Mouse (Mus musculus) gastrocnemius, postnatal 4 days (tissue): ENCODE measurements around the gene Nrxn3. TPM values are rescaled to one million over a fixed set of nuclear protein-coding genes. Genes with fewer than 3 reads are reported as not detected.

Experiments used
- DNase-seq, 2 experiments: peaks; one replicate each; pipeline ENCODE4 v3.0.0; 2021 to 2022; ENCODE audit warnings: low spot score in 2 of 2, mixed read lengths in 2 of 2
- total RNA-seq, 2 experiments: library from RNA; stranded (reverse); gene quantifications; 2 replicates each; pipeline ENCODE4 v1.2.3; 2021

The Nrxn3 gene
- total RNA-seq, 2 experiments from 2014 or later, result 2.5 to 3.1 TPM

GRCm38 (mm10) chr12:89661219-89661618 lies 938.5 kb downstream of the Nrxn3 start:
- DNase-seq, result no peak

DNA sequence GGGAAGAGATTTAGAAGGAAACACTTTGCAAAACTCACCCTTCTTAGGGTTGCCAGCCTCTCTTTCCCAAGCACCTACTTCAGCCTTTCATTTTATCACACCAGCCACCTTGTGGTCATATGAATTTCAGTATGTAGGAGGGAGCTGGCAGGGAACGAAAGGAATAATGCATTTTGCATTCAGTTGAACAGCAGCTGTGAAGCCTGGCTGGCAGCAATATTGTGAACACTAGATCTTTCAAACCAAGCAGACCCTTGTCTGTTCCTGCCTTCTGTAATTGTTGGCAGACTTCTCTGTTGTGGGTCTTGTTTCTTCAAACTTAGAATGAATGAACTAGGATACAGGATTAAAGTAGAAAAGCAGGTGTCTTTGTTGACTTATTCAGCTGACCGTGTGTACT lies 946.2 kb downstream of the Nrxn3 start:
- no peak for DNase-seq

- no peak for DNase-seq
These were observed 950.1 kb downstream of the Nrxn3 start for GRCm38 (mm10) chr12:89672819-89673218.

DNA sequence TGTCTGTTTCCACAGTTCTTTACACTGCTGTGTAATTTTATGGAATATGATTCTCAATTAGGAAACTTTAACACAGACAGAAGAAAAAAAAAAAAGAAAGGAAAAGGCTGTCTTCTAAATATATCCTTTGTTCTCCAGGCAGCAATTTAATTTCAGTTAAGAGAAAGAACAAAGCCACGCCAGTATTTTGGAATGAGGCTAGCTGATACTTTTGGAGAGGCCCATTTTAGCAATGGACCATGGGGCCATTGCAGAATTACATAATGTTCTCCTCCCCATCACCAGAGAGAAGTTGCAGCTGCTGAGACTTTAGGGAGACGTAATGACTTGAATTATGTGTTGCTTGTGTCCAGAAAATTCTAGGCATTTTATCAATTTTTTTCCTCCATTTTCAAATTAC lies 963.0 kb downstream of the Nrxn3 start:
- DNase-seq, result no peak

DNA sequence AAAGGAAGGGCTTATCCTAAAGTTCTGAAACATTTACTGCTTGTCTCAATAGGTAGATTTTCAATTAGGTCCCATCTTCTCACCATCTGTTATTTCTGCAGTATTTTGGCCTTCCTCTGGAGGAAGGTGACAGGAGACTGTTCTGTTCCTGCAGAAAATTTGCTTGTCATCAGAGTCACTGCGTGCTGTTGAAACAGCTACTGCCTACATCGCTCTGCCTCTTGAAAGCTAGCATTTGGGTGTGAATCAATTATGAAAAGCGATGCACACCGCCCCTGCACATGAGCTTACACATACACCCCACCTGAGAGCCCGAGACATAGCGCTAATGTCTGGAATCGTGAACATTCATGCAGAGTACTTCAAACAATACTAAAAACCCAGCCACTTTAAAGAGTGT lies 966.4 kb downstream of the Nrxn3 start:
- DNase-seq, result no peak

DNA sequence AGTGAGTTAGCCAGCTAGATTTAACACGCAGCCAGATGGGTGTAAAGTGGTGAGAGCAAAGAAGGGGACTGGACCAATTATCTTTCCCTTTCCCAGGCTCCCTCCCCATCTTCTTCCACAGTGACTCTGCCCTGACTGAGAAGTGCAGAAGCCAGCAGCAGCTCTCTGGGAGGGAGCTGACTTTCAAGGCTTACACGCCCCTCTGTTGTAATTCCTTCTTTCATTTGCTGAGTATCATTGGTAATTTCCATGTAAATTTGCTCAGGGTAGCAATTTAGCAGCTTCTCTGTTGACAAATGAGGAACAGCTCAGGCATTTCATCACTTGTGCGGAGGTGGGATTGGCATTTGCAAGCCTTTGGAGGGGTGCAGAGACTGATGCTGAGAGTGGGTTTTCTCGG lies 976.8 kb downstream of the Nrxn3 start:
- no peak for DNase-seq

- DNase-seq, result no peak
These were observed 978.3 kb downstream of the Nrxn3 start for GRCm38 (mm10) chr12:89700937-89701458.

DNA sequence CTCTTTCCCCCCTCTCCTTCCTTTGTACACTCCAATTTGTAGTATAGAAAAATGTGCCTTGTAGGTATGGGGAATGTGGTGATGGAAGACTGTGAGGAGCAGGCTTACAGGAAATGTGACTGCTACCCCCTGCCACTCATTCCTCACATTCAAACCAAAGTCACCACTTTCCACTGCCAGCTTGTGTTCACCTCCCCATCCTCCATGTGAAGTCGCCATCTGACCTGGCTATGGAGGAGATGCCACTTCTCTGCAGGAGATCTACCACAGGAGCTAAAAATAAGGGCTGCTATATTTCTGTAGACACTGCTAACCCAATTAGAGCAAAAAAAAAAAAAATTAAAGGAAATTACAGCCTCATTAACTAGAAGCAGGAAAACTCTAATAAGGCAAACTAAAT lies 980.3 kb downstream of the Nrxn3 start:
- no peak for DNase-seq

DNA sequence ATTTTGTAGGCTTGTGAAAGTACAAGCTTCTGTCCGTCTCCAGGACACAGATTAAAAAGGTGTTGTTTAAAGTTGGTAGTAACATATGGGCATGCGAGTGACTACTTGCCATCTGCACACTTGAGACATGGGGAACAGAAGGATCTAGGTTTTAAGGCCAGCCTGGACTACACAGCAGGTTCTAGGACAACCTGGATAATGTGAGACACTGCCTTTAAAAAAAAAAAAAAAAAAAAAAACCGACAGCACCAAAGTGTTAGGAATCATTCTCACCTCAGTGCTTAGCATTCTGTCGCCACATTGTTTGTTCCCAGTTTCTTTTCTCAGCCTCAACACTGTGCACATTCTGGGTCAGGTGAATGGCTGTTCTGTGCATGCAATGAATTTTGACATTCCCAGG lies 985.2 kb downstream of the Nrxn3 start:
- DNase-seq, result no peak

DNA sequence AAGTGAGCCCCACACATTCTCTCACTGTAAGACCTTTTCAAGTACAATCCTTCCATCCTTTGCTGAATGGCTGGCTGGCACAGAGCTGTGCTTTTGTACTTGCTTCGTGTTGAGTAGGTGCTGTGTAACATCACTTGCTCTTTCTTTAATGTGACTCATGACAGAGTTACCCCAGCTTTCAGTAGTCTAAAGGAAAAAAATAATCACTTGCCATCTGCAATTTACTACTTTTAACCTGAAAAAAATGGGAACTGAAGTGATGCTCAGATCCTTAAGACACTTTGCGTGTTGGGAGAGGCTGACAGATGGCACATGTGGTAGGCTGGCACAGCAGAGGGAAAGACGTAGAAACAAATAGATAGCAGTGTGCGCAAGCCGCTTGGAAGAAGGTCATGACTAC lies 987.8 kb downstream of the Nrxn3 start:
- DNase-seq, result no peak

GRCm38 (mm10) chr12:89711791-89712190 lies 989.1 kb downstream of the Nrxn3 start:
- no peak for DNase-seq

DNA sequence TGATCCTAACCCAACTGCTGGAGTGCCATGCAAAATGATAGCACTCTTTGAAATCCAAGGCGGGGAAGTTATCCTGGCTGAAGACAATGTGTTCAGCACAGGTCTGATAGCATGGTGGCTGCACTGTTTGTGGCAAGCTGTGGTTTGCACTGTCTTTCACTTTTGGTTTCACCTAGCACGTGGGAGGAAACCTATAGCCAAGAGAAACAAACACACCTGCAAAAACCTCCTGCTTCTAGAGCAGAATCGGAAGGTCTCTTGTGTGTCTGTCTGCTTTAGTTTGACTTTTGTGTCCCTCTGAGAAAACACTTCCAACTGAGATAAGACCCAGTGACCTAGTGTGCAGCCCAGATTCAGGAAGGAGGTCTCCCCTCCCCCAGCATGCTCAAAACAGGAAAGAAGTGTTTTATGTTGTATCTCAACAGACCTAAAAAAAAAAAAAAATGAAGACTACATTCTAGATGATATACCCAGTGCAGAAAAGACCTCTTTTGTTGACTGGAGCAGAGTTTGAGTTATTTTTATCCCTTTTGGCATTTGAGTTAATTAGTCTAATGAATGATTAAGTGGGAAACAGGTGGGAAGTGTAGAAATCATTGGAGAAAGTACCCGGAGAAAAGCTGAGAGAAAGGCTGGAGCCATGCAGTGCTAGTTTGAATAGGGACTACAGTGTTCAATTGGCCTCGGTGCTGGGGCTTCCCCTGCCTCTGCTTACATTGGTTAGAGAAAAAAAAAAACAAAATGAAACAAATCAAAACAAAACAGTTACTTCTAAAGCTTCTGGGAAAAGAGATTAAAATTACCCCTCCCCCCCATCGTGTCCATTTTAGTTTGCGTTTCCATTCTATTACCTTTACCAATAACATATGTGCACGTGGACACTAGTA lies 996.8 kb downstream of the Nrxn3 start:
- DNase-seq, result no peak

- no peak for DNase-seq
These were observed 998.3 kb downstream of the Nrxn3 start for GRCm38 (mm10) chr12:89720945-89721344.

DNA sequence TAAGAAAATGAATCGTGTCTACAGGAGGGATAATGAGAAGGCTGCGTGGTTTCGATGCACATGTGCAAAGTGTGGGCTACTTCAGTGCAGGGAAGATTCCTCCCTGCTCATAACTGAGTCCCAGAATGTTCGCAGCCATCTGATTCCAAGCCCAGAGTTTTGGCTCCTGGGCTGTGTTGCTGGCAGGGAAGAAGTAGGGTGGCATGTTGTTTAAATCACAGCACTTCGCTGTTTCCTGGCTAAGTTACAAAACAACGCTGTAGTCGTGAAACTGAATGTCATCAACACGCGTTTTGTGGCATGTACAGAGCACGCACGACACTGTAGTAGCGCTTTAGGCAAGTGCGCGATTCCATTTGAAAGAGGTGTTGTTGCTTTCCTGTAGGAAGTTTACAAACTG lies 999.8 kb downstream of the Nrxn3 start:
- no peak for DNase-seq

- no peak for DNase-seq
These were observed 1001.4 kb downstream of the Nrxn3 start for GRCm38 (mm10) chr12:89724048-89724447.

- no peak for DNase-seq
These were observed 1019.6 kb downstream of the Nrxn3 start for GRCm38 (mm10) chr12:89742326-89742725.

GRCm38 (mm10) chr12:89742796-89743195 lies 1020.1 kb downstream of the Nrxn3 start:
- DNase-seq, result no peak

DNA sequence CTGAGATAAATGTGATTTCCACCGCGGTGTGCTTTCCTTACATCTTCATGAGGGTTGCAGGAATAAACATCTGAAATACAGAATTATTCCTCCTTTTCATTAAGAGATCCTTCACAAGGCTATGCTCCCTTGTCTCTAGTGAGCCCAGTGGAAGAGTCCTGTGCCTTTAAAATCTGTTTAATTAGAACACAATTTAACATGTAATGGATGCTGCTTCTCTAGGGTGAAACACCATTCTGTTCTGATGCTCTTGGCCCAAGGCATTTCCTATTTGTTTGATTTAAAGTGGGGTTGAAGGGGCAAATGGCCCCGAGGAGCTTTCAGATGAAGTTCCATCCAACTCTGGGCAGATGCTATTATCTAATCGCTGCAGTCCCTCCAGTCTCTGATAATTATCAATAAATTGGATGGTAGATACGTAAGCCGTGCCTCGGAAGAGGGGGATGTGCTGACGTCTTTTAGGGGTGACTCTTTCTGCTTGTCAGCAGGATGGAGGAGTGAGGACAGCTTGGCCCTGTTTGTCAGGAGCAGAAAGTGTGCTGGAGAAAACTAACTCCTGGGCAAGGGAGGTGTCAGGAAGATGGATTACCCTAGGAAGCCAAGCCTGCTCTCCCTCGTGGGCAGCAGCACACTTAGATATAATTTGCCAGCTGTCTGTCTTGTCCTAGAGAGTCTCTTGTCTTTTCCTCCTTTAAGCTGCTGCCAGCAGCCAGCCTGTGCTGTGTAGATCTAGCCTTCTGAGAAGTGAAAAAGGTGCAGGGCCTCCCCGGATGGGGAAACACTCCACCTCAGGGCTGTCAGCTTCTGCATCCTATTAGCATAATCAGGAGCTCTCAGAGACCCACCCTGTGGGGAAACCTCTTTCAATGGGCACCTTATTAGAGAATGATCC lies 1041.8 kb downstream of the Nrxn3 start:
- DNase-seq, result no peak

DNA sequence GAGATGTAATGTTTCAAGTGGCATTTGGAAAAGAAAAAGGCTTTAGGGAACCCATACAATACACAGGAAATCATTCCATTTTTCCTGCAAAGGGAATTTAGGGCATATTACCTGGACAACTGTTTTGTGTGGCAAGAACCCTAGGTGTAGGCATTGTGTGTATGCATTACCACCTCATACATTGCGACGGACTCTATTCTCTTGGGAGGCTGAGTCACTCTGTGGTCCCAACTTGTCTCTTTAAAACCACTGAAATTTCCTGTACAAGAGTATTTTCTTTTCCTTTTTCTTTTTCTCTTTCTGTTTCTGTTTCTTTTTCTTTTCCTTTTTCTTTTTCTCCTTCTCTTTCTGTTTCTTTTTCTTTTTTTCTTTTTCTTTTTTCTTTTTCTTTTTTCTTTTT lies 1042.5 kb downstream of the Nrxn3 start:
- no peak for DNase-seq

DNA sequence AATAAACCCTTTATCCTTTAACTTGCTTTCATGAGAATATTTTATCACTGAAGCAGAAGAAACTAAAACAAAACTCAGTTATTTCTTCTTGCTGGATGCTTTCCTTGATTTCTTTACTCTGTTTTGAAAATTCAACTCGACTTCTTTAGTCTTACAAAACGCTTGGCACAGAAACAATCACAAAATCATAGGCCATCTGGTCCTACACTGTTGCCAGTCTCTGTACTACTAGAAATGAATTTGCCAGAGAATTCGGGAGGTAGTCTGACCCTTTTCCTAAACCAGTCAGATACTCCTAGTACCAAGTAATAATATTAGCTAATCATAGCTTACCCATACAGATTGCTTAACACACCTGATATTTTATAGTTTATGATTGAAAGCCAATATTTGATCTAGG lies 1066.1 kb downstream of the Nrxn3 start:
- DNase-seq, result no peak

DNA sequence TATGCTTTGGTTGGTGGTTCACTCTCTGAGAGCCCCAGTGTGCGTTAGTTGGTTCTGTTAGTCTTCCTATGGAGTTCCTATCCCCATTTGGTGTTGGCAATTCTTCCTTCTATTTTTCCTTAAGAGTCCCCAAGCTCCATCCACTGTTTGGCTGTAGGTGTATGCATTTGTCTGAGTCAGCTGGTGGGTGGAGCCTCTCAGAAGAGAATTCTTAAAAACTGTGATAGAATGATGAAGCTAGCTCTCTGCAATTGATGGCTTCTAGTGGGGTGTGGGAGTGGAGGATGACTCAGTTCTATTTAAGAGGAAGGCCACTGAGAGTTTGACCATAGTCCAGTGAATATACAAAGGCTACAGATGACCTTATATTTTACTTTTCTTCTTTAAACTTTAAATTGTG lies 1067.3 kb downstream of the Nrxn3 start:
- DNase-seq, result no peak

GRCm38 (mm10) chr12:89791829-89792228 lies 1069.2 kb downstream of the Nrxn3 start:
- no peak for DNase-seq
